Mouse (Mus musculus): ENCODE data around the gene Tle6. TPM values are rescaled to one million over a fixed set of nuclear protein-coding genes. Genes with fewer than 3 reads are reported as not detected.
A peak's percentile ranks its signal among the peaks of the same experiment; 100 is the strongest.

Tle6 gene
- polyA plus RNA-seq, 1 experiment, result 31.0 TPM

GRCm38 (mm10) chr10:81592631-81593030, 8.2 kb downstream of the Tle6 start:
- DNase-seq (ENCODE audit: low read depth), result no peak

- DNase-seq (ENCODE audit: low read depth), result no peak
Observed at GRCm38 (mm10) chr10:81591846-81592245, 9.0 kb downstream of the Tle6 start.

- no peak for DNase-seq (ENCODE audit: low read depth)
Observed at GRCm38 (mm10) chr10:81588739-81589138, 12.1 kb downstream of the Tle6 start.

- DNase-seq (ENCODE audit: low read depth), result no peak
Observed at GRCm38 (mm10) chr10:81583347-81583746, 17.5 kb downstream of the Tle6 start.

- DNase-seq (ENCODE audit: low read depth), result no peak
Observed at GRCm38 (mm10) chr10:81580441-81581070, 20.3 kb downstream of the Tle6 start.

- no peak for DNase-seq (ENCODE audit: low read depth)
Observed at GRCm38 (mm10) chr10:81579967-81580366, 20.9 kb downstream of the Tle6 start.

GRCm38 (mm10) chr10:81575695-81576094, 25.2 kb downstream of the Tle6 start:
- no peak for DNase-seq (ENCODE audit: low read depth)

- no peak for DNase-seq (ENCODE audit: low read depth)
Observed at GRCm38 (mm10) chr10:81575208-81575631, 25.7 kb downstream of the Tle6 start.

GRCm38 (mm10) chr10:81574081-81575056, 26.5 kb downstream of the Tle6 start, which contains the start of gene Tle2:
TSS of gene Tle2 (plus strand) at chr10:81574561.
- no peak for DNase-seq (ENCODE audit: low read depth)

- DNase-seq (ENCODE audit: low read depth), result no peak
Observed at GRCm38 (mm10) chr10:81572975-81573374, 27.9 kb downstream of the Tle6 start.

GRCm38 (mm10) chr10:81572133-81572671, 28.7 kb downstream of the Tle6 start:
- no peak for DNase-seq (ENCODE audit: low read depth)

- peak; percentile 62 for DNase-seq (ENCODE audit: low read depth)
Observed at GRCm38 (mm10) chr10:81571501-81571876, 29.4 kb downstream of the Tle6 start.

- DNase-seq (ENCODE audit: low read depth), result no peak
Observed at GRCm38 (mm10) chr10:81570831-81571500, 29.9 kb downstream of the Tle6 start.

GRCm38 (mm10) chr10:81570238-81570800, 30.6 kb downstream of the Tle6 start:
- DNase-seq (ENCODE audit: low read depth), result no peak

- DNase-seq (ENCODE audit: low read depth), result no peak
Observed at GRCm38 (mm10) chr10:81569507-81570237, 31.2 kb downstream of the Tle6 start.

GRCm38 (mm10) chr10:81568381-81569191, 32.3 kb downstream of the Tle6 start:
- no peak for DNase-seq (ENCODE audit: low read depth)

- no peak for DNase-seq (ENCODE audit: low read depth)
Observed at GRCm38 (mm10) chr10:81565257-81566228, 35.3 kb downstream of the Tle6 start.

- DNase-seq (ENCODE audit: low read depth), result no peak
Observed at GRCm38 (mm10) chr10:81564734-81565133, 36.1 kb downstream of the Tle6 start.

- no peak for DNase-seq (ENCODE audit: low read depth)
Observed at GRCm38 (mm10) chr10:81564216-81564615, 36.7 kb downstream of the Tle6 start.

Measured in gonadal fat pad, adult 2 months (tissue).